Mouse (Mus musculus) kidney, adult 2 months (tissue): ENCODE data around the gene Acot7.

Experiments
- CTCF ChIP-seq: fragments of 200-500 bp; conservative IDR thresholded peaks from 2 replicates; pipeline ENCODE4 v1.5.1; 2011; ENCODE audit warnings: low read depth, mild to moderate bottlenecking, control low read depth, low read length, moderate library complexity, mixed read lengths; ENCODE audit not compliant: insufficient read depth, insufficient read length
- POLR2A ChIP-seq: fragments of 200-500 bp; IDR thresholded peaks from one replicate; pipeline ENCODE4 v1.6.1; 2011; ENCODE audit warnings: low read depth, low read length, control low read depth

- TF ChIP-seq POLR2A (no peak), CTCF (peak; percentile 99)
Observed at GRCm38 (mm10) chr4:152173041-152173440, 4.9 kb upstream of the Acot7 start.
